Mouse (Mus musculus) midbrain, embryonic 11.5 days (tissue): Measurements from ENCODE around the gene Gm5141. TPM values are rescaled to one million over a fixed set of nuclear protein-coding genes. Genes with fewer than 3 reads are reported as not detected.
"Not testable (repeated sequence)": the region's sequence is repeated elsewhere in the genome, so short reads cannot be mapped to it uniquely, and the experiment has no call there.

Experiments
- ATAC-seq: fragments of 200-750 bp; cut with Nextera tagmentation; 2 replicates; pipeline ENCODE4 v1.8.0; 2017; ENCODE audit warnings: moderate TSS enrichment, moderate library complexity; ENCODE audit not compliant: low FRiP score
- DNase-seq: peaks from one replicate; pipeline ENCODE4 v3.0.0; 2015; ENCODE audit warnings: low spot score; ENCODE audit errors: missing footprints
- H3K27ac ChIP-seq: fragments of 300-500 bp; sonication (generic); 2 replicates; pipeline ENCODE4 v1.5.1; 2014; ENCODE audit warnings: low read depth, low read length
- H3K27me3 ChIP-seq: fragments of 300-500 bp; sonication (generic); 2 replicates; pipeline ENCODE4 v1.6.1; 2014; ENCODE audit warnings: mild to moderate bottlenecking, low read length, moderate library complexity, mixed read lengths; ENCODE audit not compliant: control insufficient read depth, insufficient read depth
- H3K36me3 ChIP-seq: fragments of 300-500 bp; sonication (generic); 2 replicates; pipeline ENCODE4 v1.6.1; 2014; ENCODE audit warnings: mild to moderate bottlenecking, low read length, moderate library complexity, mixed read lengths; ENCODE audit not compliant: control insufficient read depth, insufficient read depth
- H3K4me1 ChIP-seq: fragments of 300-500 bp; sonication (generic); 2 replicates; pipeline ENCODE4 v1.6.1; 2014; ENCODE audit warnings: low read length; ENCODE audit not compliant: control insufficient read depth, insufficient read depth
- H3K4me2 ChIP-seq: fragments of 300-500 bp; sonication (generic); 2 replicates; pipeline ENCODE4 v1.6.1; 2014; ENCODE audit warnings: mild to moderate bottlenecking, moderate library complexity
- H3K4me3 ChIP-seq: fragments of 300-500 bp; sonication (generic); 2 replicates; pipeline ENCODE4 v1.5.1; 2014; ENCODE audit warnings: low read depth, low read length
- H3K9ac ChIP-seq: fragments of 300-500 bp; sonication (generic); 2 replicates; pipeline ENCODE4 v1.6.1; 2014; ENCODE audit warnings: low read length
- H3K9me3 ChIP-seq: fragments of 300-500 bp; sonication (generic); 2 replicates; pipeline ENCODE4 v1.6.1; 2016; ENCODE audit warnings: low read length; ENCODE audit not compliant: control insufficient read depth
- WGBS: fragments of 180-500 bp; shearing (Covaris S2); extraction: QIAGEN DNeasy Blood & Tissue Kit; methylation state at CpG from one replicate; pipeline ENCODE4 v1.1.7; 2014; 5-methylcytosine and 5-hydroxymethylcytosine counted together
- microRNA counts: library from miRNA; unstranded; fragments of <30 nt; microRNA quantifications from one replicate; lab custom pipeline; 2015
- microRNA-seq: library from miRNA; unstranded; fragments of <30 nt; microRNA quantifications from one replicate; pipeline ENCODE4, GENCODE M21; 2017
- polyA plus RNA-seq: library from polyadenylated mRNA; unstranded; fragments of >200 nt; fragmentation: Nextera tagmentation; extraction: Ambion mirVana; gene quantifications from 2 replicates; pipeline ENCODE4 v1.2.1, GENCODE M21; 2014

Gene Gm5141
- polyA plus RNA-seq, 1 experiment from 2014 or later, result 12.4 TPM

DNA sequence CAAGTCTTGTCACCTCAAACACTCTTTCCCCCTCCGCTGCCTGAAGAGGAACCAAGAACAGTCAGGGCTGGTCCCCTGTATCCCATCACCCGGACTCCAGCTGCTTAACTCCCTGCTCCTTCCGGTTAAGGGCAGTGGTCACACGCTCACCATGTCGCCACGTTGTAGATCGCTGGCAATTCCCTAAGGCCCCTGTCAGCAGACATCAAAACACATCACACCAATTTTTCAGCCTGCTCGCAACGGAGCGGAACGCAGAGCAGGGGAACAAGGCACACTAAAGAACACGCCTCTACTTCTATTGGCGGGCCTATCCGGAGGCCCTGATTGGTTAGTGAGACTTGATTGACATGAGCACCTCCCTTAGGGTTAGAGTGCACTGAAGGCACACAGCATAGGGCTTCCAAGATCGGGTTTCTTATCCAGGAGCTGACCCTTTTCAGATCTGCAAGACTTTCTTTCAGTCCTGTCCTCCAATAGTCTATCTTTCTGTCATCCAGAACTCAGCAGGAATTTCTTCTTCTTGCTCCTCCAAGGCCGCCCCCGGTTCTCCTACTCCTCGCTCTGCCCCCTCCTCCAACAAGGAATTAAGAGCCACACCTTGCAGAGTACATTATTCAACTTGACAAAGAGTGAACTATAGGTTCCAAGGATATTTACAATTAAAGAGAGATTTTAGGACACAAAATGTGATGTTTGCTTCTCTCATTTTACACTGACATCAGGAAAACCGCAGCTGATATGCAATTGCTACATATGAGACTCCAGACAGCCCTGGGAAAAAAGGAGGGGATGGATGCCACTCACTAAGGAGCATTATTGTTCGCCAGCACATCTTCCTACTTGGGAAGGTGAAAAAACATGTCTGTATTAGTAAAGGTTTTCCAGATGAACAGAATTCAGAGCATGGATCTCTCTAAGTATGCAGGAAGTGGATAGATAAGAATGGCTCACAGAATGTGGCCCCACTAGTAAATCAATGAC lies 24.9 kb downstream of the Gm5141 start, which contains the start of gene Platr25:
Platr25 (minus strand) TSS at position 278 of the 984 bp plus-strand sequence.
- DNase-seq (peak; percentile 94), ATAC-seq (peak; percentile 97)
- Histone ChIP-seq H3K4me3 (peak within 1 kb of the TSS; percentile 38), H3K4me2 (peak within 1 kb of the TSS; percentile 42), H3K9ac (peak within 1 kb of the TSS; percentile 61)
- H3K4me1 ChIP-seq, H3K27me3 ChIP-seq, H3K36me3 ChIP-seq, H3K27ac ChIP-seq, H3K9me3 ChIP-seq: not testable (repeated sequence)
- 10% methylated on average over 20 of the region's 20 CpGs for WGBS

DNA sequence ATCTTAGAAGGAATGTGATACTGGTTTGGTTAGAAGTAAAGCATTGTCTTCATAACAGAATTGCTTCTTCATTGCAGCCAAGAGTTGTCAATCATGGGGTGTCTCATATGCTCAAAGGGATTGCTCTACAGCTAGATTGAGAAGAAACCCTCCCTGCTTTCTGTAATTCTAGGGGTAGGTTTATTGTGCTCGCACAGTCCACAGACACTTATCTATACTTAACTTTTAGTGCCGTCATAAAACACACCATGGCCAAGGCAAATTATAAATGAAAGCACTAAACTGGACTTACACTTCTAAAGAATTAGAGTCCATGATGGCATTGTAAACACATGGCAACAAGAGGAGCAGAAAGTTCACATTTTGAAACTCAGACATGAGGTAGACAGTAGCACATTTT lies 52.3 kb downstream of the Gm5141 start:
- Histone ChIP-seq H3K4me3 (no peak overlapping the region), H3K27ac (no peak overlapping the region), H3K27me3 (no peaks in the 10 kb centered on the region), H3K9me3 (no peaks in the 10 kb centered on the region), H3K36me3 (no peaks in the 10 kb centered on the region), H3K9ac (no peak overlapping the region), H3K4me2 (no peak overlapping the region), H3K4me1 (no peaks in the 10 kb centered on the region)
- 96% methylated on average over 2 of the region's 2 CpGs for WGBS
- ATAC-seq (no peak), DNase-seq (no peak)

MicroRNA genes within 50 kb of the gene (microRNA counts, 519-probe panel; counts per million panel counts)
- microRNA mmu-miR-713 (lab: Ali Mortazavi, UCI), result not detected

Small RNAs within 50 kb of the gene (microRNA-seq; reads per million reads assigned to microRNA genes)
- not detected for gene Gm24588
- not detected for gene Mir713

Other genes starting within 250 kb of the Gm5141 start
- gene Zfp935, start 227.3 kb downstream of the Gm5141 start, polyA plus RNA-seq, result not detected in 2 replicates
- gene Zfp934, start 214.6 kb downstream of the Gm5141 start, polyA plus RNA-seq, result 25.5 and 26.1 TPM in 2 replicates
- gene 6720489N17Rik, start 161.6 kb downstream of the Gm5141 start, polyA plus RNA-seq, result 16.4 and 17.3 TPM in 2 replicates
- gene Platr25, start 25.1 kb downstream of the Gm5141 start, polyA plus RNA-seq, result 35.5 and 41.4 TPM in 2 replicates
- 0.12 and 0.15 TPM in 2 replicates for gene Fbp2, start 72.6 kb upstream of the Gm5141 start, polyA plus RNA-seq
- not detected in 2 replicates for gene Fbp1, start 102.5 kb upstream of the Gm5141 start, polyA plus RNA-seq
- 31.8 and 34.4 TPM in 2 replicates for gene 2010111I01Rik, start 179.1 kb upstream of the Gm5141 start, polyA plus RNA-seq